Mouse (Mus musculus): ENCODE measurements around the gene Thyn1. TPM values are rescaled to one million over a fixed set of nuclear protein-coding genes. Genes with fewer than 3 reads are reported as not detected.

Thyn1 gene
- 81.2 TPM for polyA plus RNA-seq (2017; shearing (Covaris generic))

GRCm38 (mm10) chr9:26999461-27000395, at the start of gene Thyn1, which contains the start of gene Acad8:
Thyn1 (plus strand) TSS chr9:26999710.
Acad8 (minus strand) TSS chr9:26999566.

GRCm38 (mm10) chr9:27029828-27030762, 30.6 kb downstream of the Thyn1 start, which contains the start of the genes Vps26b and Ncapd3:
Vps26b (minus strand) TSS chr9:27030065.
Ncapd3 (plus strand) TSS chr9:27030175.

Other genes with a start within 250 kb of the Thyn1 start
- not detected for gene Glb1l2, start 193.2 kb upstream of the Thyn1 start, polyA plus RNA-seq (2017; shearing (Covaris generic))
- not detected for gene Glb1l3, start 138.8 kb upstream of the Thyn1 start, polyA plus RNA-seq (2017; shearing (Covaris generic))
- 0.11 TPM for gene Gm1110, start 76.6 kb upstream of the Thyn1 start, polyA plus RNA-seq (2017; shearing (Covaris generic))
- 35.4 TPM for gene Acad8, start 144 bp upstream of the Thyn1 start, polyA plus RNA-seq (2017; shearing (Covaris generic))
- 57.5 TPM for gene Vps26b, start 30.4 kb downstream of the Thyn1 start, polyA plus RNA-seq (2017; shearing (Covaris generic))
- 31.8 TPM for gene Ncapd3, start 30.5 kb downstream of the Thyn1 start, polyA plus RNA-seq (2017; shearing (Covaris generic))
- not detected for gene Jam3, start 155.7 kb downstream of the Thyn1 start, polyA plus RNA-seq (2017; shearing (Covaris generic))

Measured in CD4-positive, CD25-positive, alpha-beta regulatory T cell (primary cell).